Mouse (Mus musculus): ENCODE data around the gene Kif6.

DNA sequence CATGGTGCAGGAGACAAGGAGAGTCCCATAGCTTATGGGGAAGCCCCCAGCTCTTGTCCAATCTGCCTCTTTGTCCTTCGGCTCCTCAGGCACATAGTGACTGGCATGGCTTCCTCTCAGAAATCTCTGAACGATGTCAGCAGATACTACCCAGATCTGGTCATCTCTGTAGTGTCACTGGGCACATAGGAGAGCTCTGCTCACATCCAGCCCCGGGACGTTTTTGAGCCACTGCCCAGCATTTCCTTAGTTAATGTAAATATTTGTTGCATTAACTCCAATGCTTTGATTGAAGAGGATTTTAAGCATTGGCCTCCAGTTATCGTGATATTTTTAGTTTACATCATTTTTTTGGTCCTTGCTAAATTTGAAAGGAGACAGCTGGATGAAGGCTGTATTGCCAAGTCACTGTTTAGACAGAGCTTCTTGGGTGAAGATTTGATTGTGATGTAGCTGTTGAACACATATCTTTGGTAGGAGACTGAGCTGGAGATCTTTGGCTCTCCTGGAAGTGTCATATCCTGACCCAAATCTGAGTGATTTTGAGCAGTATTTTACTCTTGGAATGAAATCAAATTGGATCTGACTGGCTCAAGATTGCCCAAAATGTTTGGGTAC, 112.6 kb downstream of the Kif6 start:
- TF ChIP-seq POLR2A (IDR thresholded peaks at IDR 0.05; ENCODE audit: borderline replicate concordance, low read depth, low read length) (no peak), CTCF (IDR thresholded peaks at IDR 0.05; ENCODE audit: low read depth, low read length) (no peak)

Measured in bone marrow macrophage, adult 2 months (primary cell).